Mouse (Mus musculus) thymus, postnatal 14 days (tissue): ENCODE data around the gene Serpinf1.
A peak's percentile ranks its signal among the peaks of the same experiment; 100 is the strongest.
"Not testable (repeated sequence)": the region's sequence is repeated elsewhere in the genome, so short reads cannot be mapped to it uniquely, and the experiment has no call there.

Source experiments
- DNase-seq: peaks from one replicate; pipeline ENCODE4 v3.0.0; 2021

Serpinf1 gene

DNA sequence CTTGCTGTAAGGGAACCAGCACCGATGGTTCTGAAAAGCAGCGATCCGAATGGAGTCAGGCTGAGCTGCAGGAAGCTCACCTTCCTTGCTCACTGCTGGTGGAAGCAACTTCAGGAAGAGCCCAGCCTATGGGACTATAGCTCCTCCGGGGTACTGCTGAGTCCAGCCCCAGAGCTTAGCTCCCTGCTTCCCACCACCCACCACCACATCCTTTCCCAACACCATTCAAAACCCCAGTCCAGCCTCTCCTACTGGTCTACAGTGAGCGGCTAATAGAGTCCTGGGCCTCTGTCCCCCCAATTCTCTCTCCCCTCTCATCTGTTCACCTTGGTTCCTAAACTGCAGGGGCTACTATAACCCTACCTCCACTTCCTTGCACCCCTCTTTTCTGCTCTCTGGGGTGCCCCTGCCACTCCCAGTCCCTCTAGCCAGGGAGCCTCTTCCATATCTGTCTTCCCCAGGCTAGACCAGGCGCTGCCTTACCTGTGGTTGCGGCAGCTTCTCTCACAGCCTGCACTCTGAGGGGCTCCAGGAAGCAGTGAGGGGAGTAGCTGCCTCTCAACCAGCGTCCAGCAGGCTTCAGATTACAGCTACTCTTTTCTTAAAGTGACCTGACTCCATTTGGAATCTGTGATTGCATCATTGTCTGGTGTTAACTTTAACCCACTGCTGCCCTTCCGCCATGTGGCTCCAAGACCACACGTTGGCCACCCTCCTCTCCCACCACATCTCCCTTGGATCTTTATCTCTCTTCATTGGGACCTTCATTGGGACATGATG is at the start of gene Serpinf1:
Gene Serpinf1 (minus strand): TSS at position 689 of the 780 bp plus-strand sequence.
- DNase-seq, result no peak

- no peak for DNase-seq
These were observed 48.2 kb upstream of the Serpinf1 start for GRCm38 (mm10) chr11:75470675-75471074.

GRCm38 (mm10) chr11:75469261-75469660 is 46.8 kb upstream of the Serpinf1 start:
- no peak for DNase-seq

DNA sequence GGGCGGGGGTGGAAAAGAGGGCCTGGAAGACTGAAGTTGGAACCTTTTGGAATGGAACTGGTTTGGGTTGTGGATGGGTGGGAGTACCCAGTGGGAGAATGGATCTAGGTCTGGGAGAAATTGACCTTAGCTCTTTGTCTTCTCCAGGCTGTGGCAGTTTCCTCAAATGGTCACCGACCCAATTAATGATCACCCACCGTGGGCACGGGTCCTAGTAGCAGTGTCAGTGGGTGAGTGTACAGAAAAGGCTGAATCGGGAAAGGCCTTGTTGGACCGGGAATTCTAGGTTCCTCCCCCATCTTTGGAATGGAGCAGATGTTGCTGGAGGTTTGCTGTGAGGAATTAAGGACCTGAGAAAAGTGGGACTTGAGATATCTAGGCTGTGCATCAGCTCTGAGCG is 45.9 kb upstream of the Serpinf1 start:
- DNase-seq, result no peak

DNA sequence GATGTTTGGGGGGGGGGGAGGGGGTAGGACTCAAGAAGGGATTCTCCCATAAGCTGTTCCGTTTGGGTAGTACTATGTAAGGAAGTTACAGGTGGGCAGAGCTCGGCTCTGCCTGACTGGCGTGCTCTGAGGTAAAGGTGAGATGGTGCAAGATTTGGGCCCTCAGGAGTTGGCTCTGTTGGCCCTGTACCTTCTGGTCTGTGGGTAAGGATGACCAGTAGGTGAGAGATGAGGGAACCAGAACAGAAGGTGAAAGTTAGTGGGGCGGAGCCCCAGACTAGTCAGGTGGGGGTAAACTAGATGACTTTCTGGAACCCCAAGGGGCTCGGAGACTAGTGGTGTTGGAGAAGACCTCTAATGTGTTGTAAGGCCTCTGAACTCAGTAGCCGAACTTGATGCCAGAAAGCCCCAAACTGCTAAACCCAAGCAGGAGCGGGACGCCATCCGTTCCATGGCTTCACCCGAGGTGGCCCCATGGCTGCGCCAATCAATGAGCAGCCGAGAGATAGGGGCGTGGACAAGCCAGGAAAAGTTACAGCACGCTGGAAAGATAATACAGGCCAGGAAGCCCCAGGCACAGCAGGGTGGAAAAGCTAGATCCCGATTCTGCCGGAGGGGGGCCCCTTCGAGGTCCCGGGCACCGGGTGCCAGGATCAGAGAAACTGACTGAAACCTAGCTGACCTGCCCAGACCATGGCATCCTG is 45.2 kb upstream of the Serpinf1 start:
- DNase-seq, result peak; percentile 42

DNA sequence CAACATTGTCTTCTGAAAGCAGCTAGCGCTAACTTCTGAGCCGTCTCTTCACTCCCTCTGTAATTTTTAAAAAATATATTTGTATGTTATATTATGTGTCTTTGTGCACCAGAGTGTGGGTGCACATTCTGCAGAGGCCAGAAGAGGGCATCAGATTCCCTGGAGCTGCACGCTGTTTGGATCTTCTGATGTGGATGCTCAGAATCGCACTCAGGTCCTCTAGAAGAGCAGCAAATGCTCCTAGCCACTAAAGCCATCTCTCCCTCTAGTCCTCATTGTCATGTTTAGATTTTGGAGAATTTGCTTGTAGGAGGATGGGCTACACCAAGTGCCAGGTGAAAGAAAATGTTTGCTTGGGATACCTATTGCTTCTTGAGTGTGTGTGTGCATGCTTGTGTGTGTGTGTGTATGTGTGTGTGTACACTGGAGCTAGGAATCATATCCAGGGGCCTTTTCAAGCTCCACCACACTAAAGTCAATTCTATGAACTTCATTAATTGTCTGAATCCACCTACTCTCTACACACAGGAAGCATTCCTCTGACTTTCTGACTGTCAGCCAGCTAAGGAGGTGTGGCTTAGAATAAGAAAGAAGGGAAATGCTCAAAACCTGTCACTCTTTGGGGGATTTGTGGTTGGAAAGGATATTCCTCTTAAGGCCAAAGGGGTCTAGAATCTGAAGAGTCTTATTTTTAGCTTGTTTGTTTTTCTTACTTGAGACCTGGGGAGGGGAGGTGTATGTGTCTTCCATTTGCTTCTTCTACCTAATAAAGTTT is 44.4 kb upstream of the Serpinf1 start:
- DNase-seq, result no peak

GRCm38 (mm10) chr11:75465051-75465450 is 42.5 kb upstream of the Serpinf1 start:
- no peak for DNase-seq

- no peak for DNase-seq
These were observed 41.9 kb upstream of the Serpinf1 start for GRCm38 (mm10) chr11:75464417-75464816.

GRCm38 (mm10) chr11:75463624-75464023 is 41.1 kb upstream of the Serpinf1 start:
- DNase-seq, result no peak

GRCm38 (mm10) chr11:75462865-75463336 is 40.4 kb upstream of the Serpinf1 start:
- peak; percentile 56 for DNase-seq

- DNase-seq, result peak; percentile 65
These were observed 39.8 kb upstream of the Serpinf1 start for GRCm38 (mm10) chr11:75462253-75462783.

DNA sequence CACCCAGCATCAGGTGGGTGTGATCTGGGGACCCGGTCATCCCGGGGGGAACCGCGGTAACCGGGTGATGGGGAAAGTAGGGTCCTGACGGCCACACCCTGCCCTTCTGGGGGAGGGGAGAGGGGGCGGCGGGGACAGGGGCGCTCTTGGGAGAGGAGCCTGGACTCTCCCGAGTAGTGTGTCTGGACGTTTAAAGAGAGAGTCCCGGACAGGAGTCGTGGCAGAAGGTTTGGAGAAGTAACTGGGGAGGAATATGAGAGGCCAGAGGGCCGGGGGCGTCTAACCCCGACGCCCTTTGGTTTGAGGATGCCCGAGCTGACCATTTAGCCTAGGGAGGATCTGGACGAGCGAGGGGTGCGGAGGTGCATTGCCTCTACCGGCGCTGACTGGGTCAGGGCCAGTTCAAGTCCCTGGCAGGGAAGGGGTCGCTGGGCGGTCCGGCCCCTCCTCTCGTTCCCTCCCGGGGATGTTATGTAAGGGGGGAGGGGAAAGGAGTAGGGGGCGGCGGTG is 39.3 kb upstream of the Serpinf1 start:
- no peak for DNase-seq

DNA sequence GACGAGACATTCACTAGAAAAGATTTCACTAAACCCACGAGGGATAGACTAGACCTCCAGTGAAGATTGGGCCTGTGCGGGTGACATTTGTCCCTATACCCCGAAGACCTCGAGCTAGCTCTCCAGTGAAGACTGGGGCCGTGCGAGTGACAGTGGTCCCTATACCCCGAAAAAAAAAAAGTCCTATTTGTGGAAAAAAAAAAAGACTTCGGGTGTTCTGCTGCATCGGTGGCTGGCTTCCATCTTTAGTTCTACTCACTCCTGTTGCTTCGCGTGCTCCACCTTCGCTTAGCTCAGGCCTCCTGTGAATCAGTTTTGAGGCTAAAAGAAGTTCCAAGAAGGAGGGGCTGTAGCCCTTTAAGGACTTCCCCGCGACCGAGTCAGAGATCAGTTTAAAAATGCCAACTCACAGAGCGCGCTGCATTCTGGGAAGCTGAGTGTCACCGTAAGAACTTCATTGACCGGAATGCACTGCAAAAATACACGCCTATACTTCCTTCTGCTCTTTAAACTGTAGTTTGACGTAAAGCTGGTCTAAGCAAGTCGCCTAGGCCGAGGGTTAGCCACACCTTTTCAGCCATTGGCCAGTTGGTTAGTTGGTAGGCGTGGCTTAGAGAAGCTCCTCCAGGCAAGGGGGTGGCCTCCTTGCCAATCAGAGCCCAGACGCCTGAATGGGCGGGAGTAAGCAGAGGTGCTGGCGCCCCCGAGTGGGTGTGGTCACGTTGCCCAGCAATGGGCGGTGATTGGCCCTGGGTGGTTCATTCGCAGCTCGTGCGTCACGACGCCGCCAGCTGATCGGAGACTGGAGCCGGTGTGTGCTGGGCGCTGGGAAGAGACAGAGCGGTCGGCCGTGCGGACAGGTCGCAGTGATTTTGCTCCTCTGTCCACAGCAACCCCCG is 38.6 kb upstream of the Serpinf1 start, which contains the start of gene Tlcd2:
Gene Tlcd2 (plus strand): TSS at position 872 of the 899 bp plus-strand sequence.
- peak; percentile 99 for DNase-seq

DNA sequence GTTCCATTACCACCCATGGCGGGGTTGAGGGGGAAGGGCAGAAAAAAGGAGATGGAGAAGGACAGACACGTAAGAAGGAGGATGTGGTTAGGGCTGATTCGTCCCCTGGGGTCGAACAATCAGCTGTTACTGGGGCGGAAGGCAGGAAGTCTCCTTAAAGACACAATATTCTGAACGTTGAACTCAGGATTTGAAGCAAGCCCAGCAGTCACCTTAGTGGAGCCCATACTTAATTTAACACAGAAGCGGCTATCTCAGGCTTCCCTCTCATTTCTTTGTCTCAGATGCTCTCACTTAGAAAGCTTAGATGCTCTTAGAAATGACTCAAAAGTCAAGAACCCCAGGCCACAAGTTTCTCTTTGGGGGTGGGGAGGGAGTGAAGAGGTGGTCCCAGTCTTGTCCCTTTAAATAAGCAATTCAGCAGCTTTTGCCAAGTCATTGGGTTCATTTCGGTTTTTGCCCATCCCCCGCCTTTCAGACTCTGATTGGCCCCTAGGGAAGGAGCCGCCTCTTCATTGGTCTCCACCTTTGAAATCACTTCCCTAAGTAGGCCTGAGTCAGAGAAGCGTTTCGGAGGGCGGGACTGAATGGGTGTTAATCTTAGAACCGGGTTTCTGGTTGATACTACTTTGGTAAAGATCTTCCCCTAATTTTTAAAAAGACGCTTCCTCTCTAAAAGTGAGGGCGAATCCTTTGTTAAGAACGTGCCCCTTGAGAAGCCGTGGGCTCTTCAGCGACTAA is 37.8 kb upstream of the Serpinf1 start:
- DNase-seq, result peak; percentile 91

- no peak for DNase-seq
These were observed 37.2 kb upstream of the Serpinf1 start for GRCm38 (mm10) chr11:75459751-75460102.

GRCm38 (mm10) chr11:75459141-75459711 is 36.7 kb upstream of the Serpinf1 start:
- DNase-seq, result no peak

DNA sequence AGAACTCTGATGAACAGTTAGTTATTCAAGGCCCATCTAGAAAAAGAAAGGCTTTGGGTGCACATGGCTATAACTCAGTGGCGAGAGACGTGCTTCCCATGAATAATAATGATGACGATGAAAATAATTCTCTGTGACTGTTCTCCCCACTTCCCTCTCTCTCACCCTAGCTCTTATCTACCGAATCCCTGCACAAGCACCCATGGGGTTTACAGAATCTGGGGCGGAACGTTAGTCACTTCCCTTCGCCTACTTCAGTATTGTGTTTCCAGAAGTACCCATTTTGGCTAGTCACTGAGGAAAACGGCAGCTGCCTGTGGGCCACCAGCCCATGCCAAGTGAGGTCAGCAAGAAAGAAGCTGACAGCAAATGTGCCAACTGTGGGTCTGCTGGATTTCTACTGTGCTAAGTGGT is 36.1 kb upstream of the Serpinf1 start:
- DNase-seq, result peak; percentile 30

DNA sequence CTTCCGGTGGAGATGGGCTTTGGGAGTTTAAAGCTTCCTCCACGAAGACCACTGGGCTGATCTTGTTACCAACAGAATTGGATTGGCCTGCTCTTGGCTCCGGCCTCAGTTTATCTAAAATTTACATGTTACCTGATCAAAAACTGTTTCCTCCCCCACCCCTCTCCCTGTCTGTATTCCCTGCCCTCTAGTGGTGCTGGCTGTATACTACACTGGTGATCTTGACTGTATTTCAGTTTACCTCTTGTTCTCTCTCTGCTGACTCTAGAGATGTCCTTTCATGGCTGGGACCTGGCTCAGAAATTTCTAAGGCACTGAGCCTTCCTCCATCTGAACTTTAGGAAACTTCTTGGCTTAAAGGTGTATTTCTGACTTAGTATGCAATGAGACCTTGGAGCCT is 35.7 kb upstream of the Serpinf1 start:
- DNase-seq, result peak; percentile 75

GRCm38 (mm10) chr11:75456440-75456871 is 34.0 kb upstream of the Serpinf1 start:
- peak; percentile 47 for DNase-seq

DNA sequence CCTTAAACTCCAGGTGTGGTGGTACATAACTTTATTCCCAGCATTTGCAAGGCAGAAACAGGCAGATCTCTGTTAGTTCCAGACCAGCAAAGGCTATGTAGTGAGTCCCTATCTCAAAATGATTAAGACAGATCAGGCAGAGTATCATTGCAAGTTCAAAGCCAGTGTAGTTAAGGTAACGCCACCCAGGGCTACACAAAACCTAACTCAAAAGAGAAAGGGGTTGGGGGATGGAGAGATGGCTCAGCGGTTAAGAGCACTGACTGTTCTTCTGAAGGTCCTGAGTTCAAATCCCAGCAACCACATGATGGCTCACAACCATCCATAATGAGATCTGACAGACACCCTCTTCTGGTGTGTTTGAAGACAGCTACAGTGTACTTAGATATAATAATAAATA is 33.5 kb upstream of the Serpinf1 start:
- not testable (repeated sequence) for DNase-seq
